7 mouse cellular contexts compared by ENCODE assay signal in the genomic region with DNA sequence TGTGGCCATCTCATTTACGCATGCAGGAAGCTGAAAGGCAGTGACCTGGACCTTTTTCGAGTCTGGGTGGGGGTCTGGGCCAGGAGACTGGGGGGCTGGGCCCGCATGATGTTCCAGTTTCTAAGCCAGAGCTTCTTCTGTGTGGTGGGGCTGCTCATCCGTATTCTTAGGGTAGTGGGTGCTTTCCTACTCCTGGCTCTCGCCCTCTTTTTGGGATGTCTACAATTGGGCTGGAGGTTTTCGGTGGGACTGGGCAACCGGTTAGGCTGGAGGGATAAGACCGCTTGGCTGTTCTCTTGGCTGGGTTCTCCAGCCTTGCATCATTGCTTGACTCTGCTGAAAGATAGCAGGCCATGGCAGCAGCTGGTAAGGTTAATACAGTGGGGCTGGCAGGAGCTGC. TPM values are rescaled to one million over a fixed set of nuclear protein-coding genes. Genes with fewer than 3 reads are reported as not detected.
DNase-seq lines count a peak whose midpoint lies in the region; ATAC-seq lines count a peak whose summit lies in the region.

No protein-coding gene starts in this region.

- no peak for DNase-seq in lung, postnatal 25 days (ENCODE audit: low spot score)
- no peak for DNase-seq in forebrain, embryonic 14.5 days (ENCODE audit: low spot score)
- no peak for DNase-seq in liver, embryonic 11.5 days (ENCODE audit: low spot score)
- DNase-seq in adrenal gland, adult 18-20 months (ENCODE audit: low spot score in 2 of 2) = no peak
- DNase-seq in ovary, postnatal 10 days (ENCODE audit: low spot score) = no peak

- no peaks in the 10 kb centered on the region for H3K27me3 ChIP-seq in lung, embryonic 16.5 days (ENCODE audit: control insufficient read depth, insufficient read depth, low read depth, low read length)
- H3K27me3 ChIP-seq in forebrain, embryonic 14.5 days (replicated peaks; ENCODE audit: control insufficient read depth, insufficient read depth, low read length) = no peaks in the 10 kb centered on the region
- no peaks in the 10 kb centered on the region for H3K27me3 ChIP-seq in liver, embryonic 11.5 days (replicated peaks; ENCODE audit: control insufficient read depth, insufficient read depth, low read length)
- no peaks in the 10 kb centered on the region for H3K27me3 ChIP-seq in stomach, embryonic 16.5 days (ENCODE audit: control insufficient read depth, insufficient read depth, low read length)

- no peak overlapping the region for H3K27ac ChIP-seq in lung, embryonic 16.5 days (ENCODE audit: low read length)
- no peak overlapping the region for H3K27ac ChIP-seq in forebrain, embryonic 14.5 days (ENCODE audit: low read depth, low read length)
- no peak overlapping the region for H3K27ac ChIP-seq in liver, embryonic 11.5 days (ENCODE audit: low read depth, low read length)
- H3K27ac ChIP-seq in stomach, embryonic 16.5 days (ENCODE audit: low read length) = no peak overlapping the region

- peak overlapping the region; percentile 72 for H3K9ac ChIP-seq in lung, embryonic 16.5 days (ENCODE audit: low read length)
- H3K9ac ChIP-seq in forebrain, embryonic 14.5 days (ENCODE audit: low read length) = peak overlapping the region; percentile 80
- H3K9ac ChIP-seq in liver, embryonic 11.5 days (ENCODE audit: low read depth, low read length) = peak overlapping the region; percentile 52
- H3K9ac ChIP-seq in stomach, embryonic 16.5 days (ENCODE audit: low read length) = peak overlapping the region; percentile 57

- peaks cover 38% of the 10 kb centered on the region for H3K4me1 ChIP-seq in lung, embryonic 16.5 days (replicated peaks; ENCODE audit: control insufficient read depth, insufficient read depth, low read length)
- peaks cover 46% of the 10 kb centered on the region for H3K4me1 ChIP-seq in forebrain, embryonic 14.5 days (ENCODE audit: control insufficient read depth, insufficient read depth, low read length)
- H3K4me1 ChIP-seq in liver, embryonic 11.5 days (replicated peaks; ENCODE audit: control insufficient read depth, insufficient read depth, low read length) = peaks cover 32% of the 10 kb centered on the region
- peaks cover 31% of the 10 kb centered on the region for H3K4me1 ChIP-seq in stomach, embryonic 16.5 days (ENCODE audit: control insufficient read depth, insufficient read depth, low read length)

- WGBS in lung, embryonic 16.5 days = 86% methylated on average over 8 of the region's 8 CpGs
- WGBS in forebrain, embryonic 14.5 days = 93% methylated on average over 8 of the region's 8 CpGs
- WGBS in liver, embryonic 11.5 days = 83% methylated on average over 8 of the region's 8 CpGs
- 86% methylated on average over 8 of the region's 8 CpGs for WGBS in stomach, embryonic 16.5 days

- peak overlapping the region; percentile 64 for H3K4me2 ChIP-seq in lung, embryonic 16.5 days (ENCODE audit: low read depth, low read length)
- H3K4me2 ChIP-seq in forebrain, embryonic 14.5 days (ENCODE audit: low read length) = peak overlapping the region; percentile 82
- peak overlapping the region; percentile 65 for H3K4me2 ChIP-seq in liver, embryonic 11.5 days
- H3K4me2 ChIP-seq in stomach, embryonic 16.5 days (ENCODE audit: low read depth, low read length) = peak overlapping the region; percentile 83

- H3K36me3 ChIP-seq in lung, embryonic 16.5 days (ENCODE audit: control insufficient read depth, insufficient read depth, low read length) = peaks cover 3% of the 10 kb centered on the region; the same call in 1 of the 2 replicates
- H3K36me3 ChIP-seq in forebrain, embryonic 14.5 days (ENCODE audit: control insufficient read depth, insufficient read depth, low read length) = peaks cover 18% of the 10 kb centered on the region; the same call in 1 of the 2 replicates
- H3K36me3 ChIP-seq in liver, embryonic 11.5 days (ENCODE audit: control insufficient read depth, insufficient read depth, low read length) = peaks cover 5% of the 10 kb centered on the region; the same call in 1 of the 2 replicates
- no peaks in the 10 kb centered on the region for H3K36me3 ChIP-seq in stomach, embryonic 16.5 days (ENCODE audit: control insufficient read depth, insufficient read depth, low read length)

- H3K9me3 ChIP-seq in lung, embryonic 16.5 days (ENCODE audit: control insufficient read depth, low read length) = no peaks in the 10 kb centered on the region
- H3K9me3 ChIP-seq in forebrain, embryonic 14.5 days (replicated peaks; ENCODE audit: control insufficient read depth, low read length) = no peaks in the 10 kb centered on the region
- H3K9me3 ChIP-seq in liver, embryonic 11.5 days (ENCODE audit: control insufficient read depth, low read length) = no peaks in the 10 kb centered on the region
- H3K9me3 ChIP-seq in stomach, embryonic 16.5 days (replicated peaks; ENCODE audit: control insufficient read depth, low read length) = no peaks in the 10 kb centered on the region

- no peak for ATAC-seq in lung, embryonic 16.5 days (ENCODE audit: low read depth)
- no peak for ATAC-seq in forebrain, embryonic 14.5 days
- ATAC-seq in liver, embryonic 11.5 days (replicated peaks; ENCODE audit: low FRiP score) = no peak
- ATAC-seq in stomach, embryonic 16.5 days (ENCODE audit: insufficient read depth, low FRiP score) = no peak

- peak overlapping the region; percentile 84 for H3K4me3 ChIP-seq in lung, embryonic 16.5 days (ENCODE audit: low read length)
- peak overlapping the region; percentile 81 for H3K4me3 ChIP-seq in forebrain, embryonic 14.5 days (ENCODE audit: low read depth, low read length)
- peak overlapping the region; percentile 69 for H3K4me3 ChIP-seq in liver, embryonic 11.5 days (ENCODE audit: low read depth, low read length)
- H3K4me3 ChIP-seq in stomach, embryonic 16.5 days (replicated peaks; ENCODE audit: low read length) = peak overlapping the region; percentile 56

RNA-seq across cellular contexts. Expression of gene Tmem198b, which starts 2.8 kb away (rescaled TPM):
- polyA plus RNA-seq in lung, embryonic 16.5 days (2015; fragmentation: Nextera tagmentation; extraction: Ambion mirVana) = 18.2 and 18.4 TPM in 2 replicates
- polyA plus RNA-seq in forebrain, embryonic 14.5 days (2014; fragmentation: Nextera tagmentation; extraction: Ambion mirVana) = 7.3 and 8.2 TPM in 2 replicates
- polyA plus RNA-seq in liver, embryonic 11.5 days (2014; fragmentation: Nextera tagmentation; extraction: Ambion mirVana) = 8.1 and 8.8 TPM in 2 replicates
- 17.3 and 18.2 TPM in 2 replicates for polyA plus RNA-seq in stomach, embryonic 16.5 days (2015; fragmentation: Nextera tagmentation; extraction: Ambion mirVana)
- total RNA-seq in adrenal gland, adult 18-20 months (2021) = 1 to 10 TPM; 6.7 to 7.6 TPM

RNA-seq across cellular contexts. Expression of gene Dnajc14, which starts 3.2 kb away (rescaled TPM):
- polyA plus RNA-seq in lung, embryonic 16.5 days (2015; fragmentation: Nextera tagmentation; extraction: Ambion mirVana) = 56.0 and 56.7 TPM in 2 replicates
- 40.6 and 47.6 TPM in 2 replicates for polyA plus RNA-seq in forebrain, embryonic 14.5 days (2014; fragmentation: Nextera tagmentation; extraction: Ambion mirVana)
- 32.5 and 34.1 TPM in 2 replicates for polyA plus RNA-seq in liver, embryonic 11.5 days (2014; fragmentation: Nextera tagmentation; extraction: Ambion mirVana)
- polyA plus RNA-seq in stomach, embryonic 16.5 days (2015; fragmentation: Nextera tagmentation; extraction: Ambion mirVana) = 54.1 and 59.5 TPM in 2 replicates
- total RNA-seq in adrenal gland, adult 18-20 months (2021) = 10 to 100 TPM; 60.0 to 67.1 TPM

RNA-seq across cellular contexts. Expression of gene Sarnp, which starts 10.1 kb away (rescaled TPM):
- polyA plus RNA-seq in lung, embryonic 16.5 days (2015; fragmentation: Nextera tagmentation; extraction: Ambion mirVana) = 186 and 212 TPM in 2 replicates
- polyA plus RNA-seq in forebrain, embryonic 14.5 days (2014; fragmentation: Nextera tagmentation; extraction: Ambion mirVana) = 218 and 228 TPM in 2 replicates
- 229 and 250 TPM in 2 replicates for polyA plus RNA-seq in liver, embryonic 11.5 days (2014; fragmentation: Nextera tagmentation; extraction: Ambion mirVana)
- polyA plus RNA-seq in stomach, embryonic 16.5 days (2015; fragmentation: Nextera tagmentation; extraction: Ambion mirVana) = 161 and 184 TPM in 2 replicates
- 10 to 100 TPM; 52.6 to 53.4 TPM for total RNA-seq in adrenal gland, adult 18-20 months (2021)

RNA-seq across cellular contexts. Expression of gene Ormdl2, which starts 14.4 kb away (rescaled TPM):
- 76.6 and 86.4 TPM in 2 replicates for polyA plus RNA-seq in lung, embryonic 16.5 days (2015; fragmentation: Nextera tagmentation; extraction: Ambion mirVana)
- 30.9 and 44.3 TPM in 2 replicates for polyA plus RNA-seq in forebrain, embryonic 14.5 days (2014; fragmentation: Nextera tagmentation; extraction: Ambion mirVana)
- 114 and 116 TPM in 2 replicates for polyA plus RNA-seq in liver, embryonic 11.5 days (2014; fragmentation: Nextera tagmentation; extraction: Ambion mirVana)
- polyA plus RNA-seq in stomach, embryonic 16.5 days (2015; fragmentation: Nextera tagmentation; extraction: Ambion mirVana) = 84.9 and 103 TPM in 2 replicates
- 10 to 100 TPM; 45.2 to 52.3 TPM for total RNA-seq in adrenal gland, adult 18-20 months (2021)

RNA-seq across cellular contexts. Expression of gene Mmp19, which starts 16.3 kb away (rescaled TPM):
- 4.9 and 5.3 TPM in 2 replicates for polyA plus RNA-seq in lung, embryonic 16.5 days (2015; fragmentation: Nextera tagmentation; extraction: Ambion mirVana)
- 0.37 and 0.62 TPM in 2 replicates for polyA plus RNA-seq in forebrain, embryonic 14.5 days (2014; fragmentation: Nextera tagmentation; extraction: Ambion mirVana)
- 9.2 and 10.2 TPM in 2 replicates for polyA plus RNA-seq in liver, embryonic 11.5 days (2014; fragmentation: Nextera tagmentation; extraction: Ambion mirVana)
- 2.2 and 3.5 TPM in 2 replicates for polyA plus RNA-seq in stomach, embryonic 16.5 days (2015; fragmentation: Nextera tagmentation; extraction: Ambion mirVana)
- 10 to 100 TPM; 33.1 to 41.7 TPM for total RNA-seq in adrenal gland, adult 18-20 months (2021)
